Mouse (Mus musculus): ENCODE results near the gene Gimap9.

- TF ChIP-seq CHD2 (IDR thresholded peaks at IDR 0.05; ENCODE audit: low read depth, low read length) (no peak), ZC3H11A (IDR thresholded peaks at IDR 0.05; ENCODE audit: borderline replicate concordance, low read depth, low read length) (no peak), MAFK (IDR thresholded peaks at IDR 0.05; ENCODE audit: insufficient read depth, low read depth, low read length) (no peak), HCFC1 (IDR thresholded peaks at IDR 0.05; ENCODE audit: borderline replicate concordance, insufficient read depth, low read length) (no peak), ZNF384 (IDR thresholded peaks at IDR 0.05; ENCODE audit: low read depth, low read length) (no peak)
Measured at GRCm38 (mm10) chr6:48676860-48677415, 1.0 kb downstream of the Gimap9 start.
